Mouse (Mus musculus) ES-E14 (cell line): ENCODE results near the gene Rnf151. TPM values are rescaled to one million over a fixed set of nuclear protein-coding genes. Genes with fewer than 3 reads are reported as not detected.
"Not testable (repeated sequence)": the region's sequence is repeated elsewhere in the genome, so short reads cannot be mapped to it uniquely, and the experiment has no call there.

Experiments
- DNase-seq: peaks from one replicate; pipeline ENCODE4 v3.0.0-alpha.2; 2013; ENCODE audit warnings: low read depth, low spot score
- H3K27ac ChIP-seq: 2 replicates; pipeline ENCODE4 v1.5.1; 2012; ENCODE audit warnings: low read depth, mild to moderate bottlenecking, low read length, moderate library complexity, mixed read lengths; ENCODE audit not compliant: poor library complexity, insufficient read depth, severe bottlenecking
- H3K36me3 ChIP-seq: 2 replicates; pipeline ENCODE4 v1.6.1; 2012; ENCODE audit warnings: mild to moderate bottlenecking, low read length, moderate library complexity, mixed read lengths; ENCODE audit not compliant: control insufficient read depth, poor library complexity, insufficient read depth, severe bottlenecking
- H3K4me1 ChIP-seq, 2 experiments: fragments of 150-350 bp in 1 of 2; sonication (generic) in 1 of 2; 2 replicates each; pipeline ENCODE4 v1.6.1; 2012; ENCODE audit warnings: low read length in 2 of 2, mild to moderate bottlenecking in 1 of 2, mixed read lengths in 1 of 2; ENCODE audit not compliant: control insufficient read depth in 2 of 2, insufficient read depth in 2 of 2, poor library complexity in 1 of 2
- H3K4me3 ChIP-seq, 2 experiments: fragments of 150-350 bp in 1 of 2; sonication (generic) in 1 of 2; 2 replicates each; pipeline ENCODE4 v1.5.1; 2012; ENCODE audit warnings: low read length in 2 of 2, low read depth in 1 of 2, mild to moderate bottlenecking in 1 of 2, mixed read lengths in 1 of 2; ENCODE audit not compliant: insufficient read depth in 1 of 2, poor library complexity in 1 of 2, severe bottlenecking in 1 of 2
- H3K9ac ChIP-seq: 2 replicates; pipeline ENCODE4 v1.6.1; 2012; ENCODE audit warnings: low read depth, mild to moderate bottlenecking, low read length, mixed read lengths; ENCODE audit not compliant: poor library complexity, insufficient read depth, severe bottlenecking
- H3K9me3 ChIP-seq: fragments of 150-350 bp; sonication (generic); 2 replicates; pipeline ENCODE4 v1.6.1; 2012; ENCODE audit warnings: low read depth, mild to moderate bottlenecking, low read length; ENCODE audit not compliant: control insufficient read depth, insufficient read depth
- CHD2 ChIP-seq: IDR thresholded peaks from 2 replicates; pipeline ENCODE4 v1.6.1; 2014; ENCODE audit warnings: mild to moderate bottlenecking, low read depth, low read length, inconsistent platforms
- HCFC1 ChIP-seq: IDR thresholded peaks from 2 replicates; pipeline ENCODE4 v1.6.1; 2012; ENCODE audit warnings: low read length, inconsistent platforms, borderline replicate concordance; ENCODE audit not compliant: insufficient read depth
- MAFK ChIP-seq: IDR thresholded peaks from 2 replicates; pipeline ENCODE4 v1.6.1; 2014; ENCODE audit warnings: mild to moderate bottlenecking, low read depth, low read length, inconsistent platforms; ENCODE audit not compliant: insufficient read depth
- ZC3H11A ChIP-seq: IDR thresholded peaks from 2 replicates; pipeline ENCODE4 v1.6.1; 2012; ENCODE audit warnings: low read depth, mild to moderate bottlenecking, inconsistent platforms, low read length, borderline replicate concordance
- ZNF384 ChIP-seq: IDR thresholded peaks from 2 replicates; pipeline ENCODE4 v1.6.1; 2012; ENCODE audit warnings: low read depth, low read length, inconsistent platforms
- in situ Hi-C, 2 experiments: fragments of 600-800 bp; cut with MboI; formaldehyde crosslinking; loops; one replicate each; pipeline ENCODE4 v1.15.1; 2025; ENCODE audit warnings: low sequenced_read_pairs in 2 of 2, inconsistent platforms in 1 of 2; ENCODE audit not compliant: unreplicated experiment in 2 of 2
- total RNA-seq: library from RNA; depleted of rRNA; stranded (reverse); fragments of 300-350 nt; gene quantifications from 2 replicates; pipeline ENCODE4 v1.2.3, GENCODE M21; 2012

Gene Rnf151
- total RNA-seq, 1 experiment = 0.71 TPM

GRCm38 (mm10) chr17:24719494-24720222 lies 1.8 kb upstream of the Rnf151 start:
- H3K9ac ChIP-seq = peak overlapping the region; percentile 90
- no peaks in the 10 kb centered on the region for H3K9me3 ChIP-seq
- in situ Hi-C loops = no loop called here
- H3K4me1 ChIP-seq = peaks cover 0 to 4% of the 10 kb centered on the region in 2 experiments; a peak in 1 of 4 replicates
- peak; percentile 96 for DNase-seq
- H3K27ac ChIP-seq = peak overlapping the region; percentile 73
- H3K36me3 ChIP-seq = peaks cover 43% of the 10 kb centered on the region
- TF ChIP-seq ZNF384 (no peak), MAFK (no peak), HCFC1 (peak; percentile 79), ZC3H11A (no peak), CHD2 (peak; percentile 95)
- H3K4me3 ChIP-seq = peak overlapping the region; percentile 82 to 87

DNA sequence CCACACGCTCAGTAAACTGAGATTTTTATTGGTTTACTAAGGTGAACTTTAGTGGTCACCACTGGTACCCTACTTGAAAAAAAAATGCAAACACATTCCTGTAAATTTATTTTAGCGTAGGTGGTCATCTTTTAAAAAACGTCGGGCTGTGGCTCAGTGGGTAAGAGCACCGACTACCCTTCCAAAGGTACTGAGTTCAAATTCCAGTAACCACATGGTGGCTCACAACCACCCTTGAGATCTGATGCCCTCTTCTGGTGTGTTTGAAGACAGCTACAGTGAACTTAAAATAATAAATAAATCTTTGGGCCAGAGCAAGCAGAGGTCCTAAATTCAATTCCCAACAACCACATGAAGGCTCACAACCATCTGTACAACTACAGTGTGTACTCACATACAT lies 1.1 kb upstream of the Rnf151 start:
- Histone ChIP-seq H3K4me3 (peak overlapping the region; percentile 77 to 87), H3K36me3 (peaks cover 43% of the 10 kb centered on the region), H3K9ac (peak overlapping the region; percentile 90)
- H3K4me1 ChIP-seq, DNase-seq, in situ Hi-C loops, H3K9me3 ChIP-seq, H3K27ac ChIP-seq: not testable (repeated sequence)

- Histone ChIP-seq H3K4me3 (no peak overlapping the region), H3K4me1 (peaks cover 0 to 2% of the 10 kb centered on the region in 2 experiments; a peak in 1 of 4 replicates), H3K36me3 (peaks cover 29% of the 10 kb centered on the region), H3K27ac (no peak overlapping the region), H3K9ac (no peak overlapping the region), H3K9me3 (no peaks in the 10 kb centered on the region)
- TF ChIP-seq ZC3H11A (no peak), CHD2 (no peak), ZNF384 (no peak), HCFC1 (no peak), MAFK (no peak)
- in situ Hi-C loops = no loop called here
- DNase-seq = no peak
Observed at GRCm38 (mm10) chr17:24716166-24716682, 1.6 kb downstream of the Rnf151 start.

DNA sequence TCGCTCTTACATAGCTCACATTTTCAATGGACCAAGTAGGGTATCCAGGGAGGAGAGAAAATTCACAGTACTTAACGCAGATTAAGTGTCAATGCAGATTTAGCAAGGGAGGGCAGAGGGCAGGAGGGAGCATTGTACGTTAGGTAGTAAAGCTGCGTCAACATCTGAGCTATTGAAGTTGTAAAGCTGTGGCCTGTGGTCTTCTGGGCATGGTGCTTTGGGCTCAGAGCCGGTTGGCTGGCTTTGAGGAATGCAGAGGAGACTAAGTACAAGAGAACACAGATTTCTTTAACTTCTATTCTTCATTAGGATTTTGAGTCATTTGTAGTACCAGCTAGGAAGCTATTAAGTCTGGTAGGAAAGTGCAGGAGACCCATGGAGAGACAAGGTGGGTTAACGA lies 2.3 kb downstream of the Rnf151 start:
- no peak for DNase-seq
- no peak for TF ChIP-seq HCFC1
- TF ChIP-seq ZNF384 = no peak
- TF ChIP-seq ZC3H11A = no peak
- no peak for TF ChIP-seq CHD2
- no peak for TF ChIP-seq MAFK
- no peak overlapping the region for H3K9ac ChIP-seq
- peaks cover 0 to 2% of the 10 kb centered on the region in 2 experiments; a peak in 1 of 4 replicates for H3K4me1 ChIP-seq
- in situ Hi-C loops = no loop called here
- H3K36me3 ChIP-seq = peaks cover 24% of the 10 kb centered on the region
- H3K9me3 ChIP-seq = no peaks in the 10 kb centered on the region
- no peak overlapping the region for H3K27ac ChIP-seq
- no peak overlapping the region for H3K4me3 ChIP-seq
